ENCODE assay signal across 9 mouse cellular contexts in the genomic region with DNA sequence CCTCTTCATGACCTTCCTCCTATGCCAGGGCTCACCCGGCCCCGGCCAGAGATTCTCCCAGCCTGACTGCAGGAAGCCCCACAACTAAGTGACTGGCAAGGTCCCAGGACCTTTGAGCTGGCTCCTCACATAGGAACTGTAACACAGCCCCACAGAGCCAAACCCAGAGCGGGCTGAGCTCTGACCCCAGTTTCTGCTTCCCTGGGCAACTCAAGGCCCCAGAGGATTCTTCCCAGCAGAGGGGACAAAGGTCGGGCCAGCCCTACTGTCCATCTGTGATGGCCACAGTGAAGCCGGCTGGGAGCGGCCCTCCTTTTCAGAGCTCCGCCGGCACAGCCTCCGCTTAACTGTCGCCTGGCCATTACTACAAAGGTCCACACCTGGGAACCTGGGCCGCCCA. TPM values are rescaled to one million over a fixed set of nuclear protein-coding genes. Genes with fewer than 3 reads are reported as not detected.
A peak's percentile ranks its signal among the peaks of the same experiment; 100 is the strongest.
DNase-seq lines count a peak whose midpoint lies in the region; ATAC-seq and TF ChIP-seq lines count a peak whose summit lies in the region.
"Had no signal": no experiment of that assay in that cellular context is flagged by ENCODE, and none has a peak within 500 bp of the region (broad histone marks: within the 10 kb centered on the region; RNA-seq: fewer than 3 reads in every experiment).

No protein-coding gene starts in this region.

- H3K4me1 ChIP-seq in E14TG2a.4 (replicated peaks; ENCODE audit: low read depth, low read length), result peaks cover 93% of the 10 kb centered on the region
- H3K4me1 ChIP-seq in lung, embryonic 15.5 days, result 0 out of 2 replicates have a peak, but pooled peaks cover 4% of the 10 kb centered on the region
- peaks cover 23% of the 10 kb centered on the region for H3K4me1 ChIP-seq in neural tube, embryonic 15.5 days

- no peak overlapping the region for H3K27ac ChIP-seq in lung, embryonic 15.5 days
- no peak overlapping the region for H3K27ac ChIP-seq in neural tube, embryonic 15.5 days (replicated peaks)
- H3K27ac ChIP-seq: heart, adult 2 months had no signal

- peak overlapping the region; percentile 37; the same call in 1 of the 2 replicates for H3K4me3 ChIP-seq in E14TG2a.4 (replicated peaks; ENCODE audit: low read length)
- no peak overlapping the region for H3K4me3 ChIP-seq in lung, embryonic 15.5 days
- H3K4me3 ChIP-seq in neural tube, embryonic 15.5 days (replicated peaks), result no peak overlapping the region
- H3K4me3 ChIP-seq: heart, adult 2 months had no signal

- TF ChIP-seq CTCF in E14TG2a.4 (conservative IDR thresholded peaks at IDR 0.05; ENCODE audit: low read length), result no peak

- H3K27me3 ChIP-seq in E14TG2a.4 (ENCODE audit: insufficient read depth, low read length), result no peaks in the 10 kb centered on the region
- no peaks in the 10 kb centered on the region for H3K27me3 ChIP-seq in lung, embryonic 15.5 days
- no peaks in the 10 kb centered on the region for H3K27me3 ChIP-seq in neural tube, embryonic 15.5 days (replicated peaks)

- ATAC-seq in lung, embryonic 15.5 days (ENCODE audit: borderline replicate concordance, extremely low read depth, low FRiP score, low TSS enrichment), result 0 out of 2 replicates have a peak, but pooled peaks have one; percentile 33
- ATAC-seq in neural tube, embryonic 15.5 days (ENCODE audit: low FRiP score), result no peak

- peaks cover 52% of the 10 kb centered on the region for H3K36me3 ChIP-seq in E14TG2a.4 (ENCODE audit: insufficient read depth, low read length)
- H3K36me3 ChIP-seq in lung, embryonic 15.5 days, result no peaks in the 10 kb centered on the region
- no peaks in the 10 kb centered on the region for H3K36me3 ChIP-seq in neural tube, embryonic 15.5 days

- WGBS in lung, embryonic 15.5 days, result 67% methylated on average over 11 of the region's 11 CpGs
- 70% methylated on average over 11 of the region's 11 CpGs for WGBS in neural tube, embryonic 15.5 days

- no peak overlapping the region for H3K4me2 ChIP-seq in lung, embryonic 15.5 days
- H3K4me2 ChIP-seq in neural tube, embryonic 15.5 days, result no peak overlapping the region

- H3K9ac ChIP-seq in lung, embryonic 15.5 days, result no peak overlapping the region
- H3K9ac ChIP-seq in neural tube, embryonic 15.5 days (replicated peaks), result no peak overlapping the region

- peak; percentile 72 for DNase-seq in adrenal gland, adult 2 months
- no peak for DNase-seq in adrenal gland, adult 18-20 months (ENCODE audit: low spot score in 2 of 2)
- DNase-seq in kidney, adult 8-10 months, result peak; percentile 89 to 91
- no peak for DNase-seq in layer of hippocampus, postnatal 14 days (ENCODE audit: low spot score in 2 of 2)
- DNase-seq in layer of hippocampus, adult 8-10 months (ENCODE audit: low spot score in 2 of 2), result no peak

- H3K9me3 ChIP-seq in E14TG2a.4 (ENCODE audit: low read length), result no peaks in the 10 kb centered on the region
- no peaks in the 10 kb centered on the region for H3K9me3 ChIP-seq in lung, embryonic 15.5 days
- H3K9me3 ChIP-seq in neural tube, embryonic 15.5 days (replicated peaks), result no peaks in the 10 kb centered on the region

RNA-seq across cellular contexts. Expression of gene Itpk1, which starts 13.6 kb away (rescaled TPM):
- 10 to 100 TPM; 54.9 to 99.2 TPM for total RNA-seq in adrenal gland, adult 2 months (2021)
- polyA plus RNA-seq in adrenal gland, adult 2 months (2012; rRNA removed), result 50.8 and 70.9 TPM in 2 replicates
- total RNA-seq in adrenal gland, adult 18-20 months (2021), result 100 to 1,000 TPM in 1 of 2 experiments, 10 to 100 TPM in 1; 49.7 to 156 TPM
- polyA plus RNA-seq in lung, embryonic 15.5 days (2015; fragmentation: Nextera tagmentation; extraction: Ambion mirVana), result 8.0 and 9.6 TPM in 2 replicates
- polyA plus RNA-seq in neural tube, embryonic 15.5 days (2015; fragmentation: Nextera tagmentation; extraction: Ambion mirVana), result 42.7 TPM in 2 replicates
- total RNA-seq in layer of hippocampus, postnatal 14 days (2021), result 10 to 100 TPM; 57.8 to 67.6 TPM
- 10 to 100 TPM; 57.5 to 71.0 (median 61.8) TPM for total RNA-seq in layer of hippocampus, adult 8-10 months (2022)

RNA-seq across cellular contexts. Expression of gene Moap1, which starts 52.3 kb away (rescaled TPM):
- 1 to 10 TPM; 3.7 to 7.9 TPM for total RNA-seq in adrenal gland, adult 2 months (2021)
- 0.56 and 0.81 TPM in 2 replicates for polyA plus RNA-seq in adrenal gland, adult 2 months (2012; rRNA removed)
- total RNA-seq in adrenal gland, adult 18-20 months (2021), result 10 to 100 TPM in 1 of 2 experiments, 1 to 10 TPM in 1; 7.5 to 11.0 TPM
- 27.3 and 27.4 TPM in 2 replicates for polyA plus RNA-seq in lung, embryonic 15.5 days (2015; fragmentation: Nextera tagmentation; extraction: Ambion mirVana)
- polyA plus RNA-seq in neural tube, embryonic 15.5 days (2015; fragmentation: Nextera tagmentation; extraction: Ambion mirVana), result 62.5 and 76.5 TPM in 2 replicates
- 10 to 100 TPM; 31.0 TPM for total RNA-seq in layer of hippocampus, postnatal 14 days (2021)
- 10 to 100 TPM; 25.7 to 29.4 (median 26.8) TPM for total RNA-seq in layer of hippocampus, adult 8-10 months (2022)

RNA-seq across cellular contexts. Expression of gene Tmem251, which starts 52.4 kb away (rescaled TPM):
- 1 to 10 TPM; 7.5 to 8.5 TPM for total RNA-seq in adrenal gland, adult 2 months (2021)
- 3.4 TPM in 2 replicates for polyA plus RNA-seq in adrenal gland, adult 2 months (2012; rRNA removed)
- total RNA-seq in adrenal gland, adult 18-20 months (2021), result 10 to 100 TPM in 1 of 2 experiments, 1 to 10 TPM in 1; 8.0 to 10.5 TPM
- polyA plus RNA-seq in lung, embryonic 15.5 days (2015; fragmentation: Nextera tagmentation; extraction: Ambion mirVana), result 9.5 and 10.1 TPM in 2 replicates
- polyA plus RNA-seq in neural tube, embryonic 15.5 days (2015; fragmentation: Nextera tagmentation; extraction: Ambion mirVana), result 11.7 and 11.9 TPM in 2 replicates
- total RNA-seq in layer of hippocampus, postnatal 14 days (2021), result 1 to 10 TPM; 4.9 to 5.3 TPM
- 1 to 10 TPM; 4.9 to 6.4 (median 5.6) TPM for total RNA-seq in layer of hippocampus, adult 8-10 months (2022)

Comparison
In these comparisons a context has a peak if more than half of its experiments do, and no peak if none do; other contexts are left out.
1. DNase-seq: peak in adrenal gland, adult 2 months (single experiment) and kidney, adult 8-10 months (2 of 2); none in adrenal gland, adult 18-20 months (0 of 2), layer of hippocampus, postnatal 14 days (0 of 2) and layer of hippocampus, adult 8-10 months (0 of 2).